Mouse (Mus musculus) v-Abl transformed pro-B cells (cell line): ENCODE data around the gene Mrps15.

Experiments
- in situ Hi-C, 2 experiments: fragments of 400-800 bp; cut with MboI; formaldehyde crosslinking; loops; one replicate each; pipeline ENCODE4 v1.15.1; 2025; ENCODE audit not compliant: unreplicated experiment in 2 of 2

Gene Mrps15

GRCm38 (mm10) chr4:126046851-126047585 lies at the start of gene Mrps15:
Gene Mrps15, plus strand, starts transcription at chr4:126046925.
- in situ Hi-C loops: no loop called here

DNA sequence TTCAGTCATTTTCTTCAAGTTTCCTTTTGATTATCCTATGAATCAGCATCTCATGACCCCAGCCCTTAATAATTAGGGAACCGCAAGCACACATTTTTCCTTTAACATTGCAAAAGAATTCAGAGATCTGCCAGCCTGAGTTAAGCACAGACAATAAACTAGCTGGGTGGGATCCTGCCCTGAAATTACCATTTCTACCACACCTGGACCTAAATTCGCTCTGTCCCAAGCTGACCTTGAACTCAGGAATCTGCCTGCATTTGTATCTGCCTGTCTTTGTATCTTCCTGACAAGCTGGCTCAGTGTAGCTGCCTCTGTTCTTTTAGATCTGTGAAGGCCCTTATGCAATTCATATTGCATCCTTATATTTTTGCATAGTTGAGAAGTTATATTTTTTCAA lies 48.9 kb upstream of the Mrps15 start:
- in situ Hi-C loops: loop anchor here in 1 of 2 experiments (25.0 kb wide), 1 partner anchor 1336 kb away; the partner anchor contains the start of gene Pou3f1

GRCm38 (mm10) chr4:126001311-126002199 lies 45.2 kb upstream of the Mrps15 start:
- in situ Hi-C loops: no loop called here

GRCm38 (mm10) chr4:126017676-126018332 lies 28.9 kb upstream of the Mrps15 start:
- in situ Hi-C loops: no loop called here

DNA sequence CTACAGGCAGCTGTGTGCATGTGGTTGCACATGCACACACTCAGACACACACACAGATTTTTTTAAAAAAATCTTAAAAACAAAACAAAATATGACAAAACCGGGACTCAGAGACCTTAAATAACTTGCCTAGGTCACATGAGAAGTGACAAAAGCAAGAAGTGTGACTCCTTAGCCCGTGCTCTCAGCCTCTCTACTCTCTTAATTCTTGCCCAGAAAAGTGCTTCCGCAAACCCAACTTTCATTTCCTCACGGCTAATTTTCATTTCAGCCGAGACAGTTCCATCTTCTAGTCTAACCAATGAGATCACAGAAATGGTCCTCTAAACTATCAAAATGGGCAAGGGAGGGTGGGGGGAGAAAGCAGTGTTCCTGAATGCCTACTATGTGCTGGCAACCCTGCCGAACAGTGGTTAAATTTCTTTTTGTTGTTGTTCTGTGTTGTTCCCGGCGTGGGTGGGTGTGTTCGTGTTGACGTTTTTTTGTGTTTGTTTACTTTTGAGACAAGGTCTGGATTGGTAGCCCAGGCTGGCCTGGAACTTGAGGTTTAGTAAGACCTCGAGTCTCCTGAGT lies 27.7 kb upstream of the Mrps15 start:
- in situ Hi-C loops: no loop called here

- in situ Hi-C loops: no loop called here
Measured at GRCm38 (mm10) chr4:126024303-126024900, 22.3 kb upstream of the Mrps15 start, which contains the start of gene Csf3r. Gene Csf3r, plus strand, starts transcription at chr4:126024550.

DNA sequence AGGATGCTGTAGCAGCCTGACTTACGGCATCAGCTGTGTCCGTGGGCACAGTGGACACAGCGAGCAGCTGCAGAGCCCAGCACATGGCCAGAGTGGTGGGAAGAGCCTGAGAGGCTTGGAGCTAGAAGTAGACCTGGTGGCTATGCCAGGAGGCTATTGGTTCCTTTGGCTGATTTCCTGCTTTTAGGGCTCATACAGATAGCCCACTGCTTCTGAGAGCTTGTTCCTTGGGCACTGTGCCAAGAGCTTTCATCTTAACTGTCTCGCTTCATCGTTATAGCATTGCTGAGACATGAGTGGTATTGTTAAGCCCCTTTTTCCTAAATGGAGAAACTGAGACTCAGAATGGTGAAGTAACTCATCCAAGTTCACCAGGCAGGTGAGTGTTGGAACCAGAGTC lies 20.9 kb upstream of the Mrps15 start:
- in situ Hi-C loops: no loop called here

- in situ Hi-C loops: no loop called here
Measured at GRCm38 (mm10) chr4:126027980-126028379, 18.7 kb upstream of the Mrps15 start.

- in situ Hi-C loops: no loop called here
Measured at GRCm38 (mm10) chr4:126029042-126029441, 17.7 kb upstream of the Mrps15 start.

DNA sequence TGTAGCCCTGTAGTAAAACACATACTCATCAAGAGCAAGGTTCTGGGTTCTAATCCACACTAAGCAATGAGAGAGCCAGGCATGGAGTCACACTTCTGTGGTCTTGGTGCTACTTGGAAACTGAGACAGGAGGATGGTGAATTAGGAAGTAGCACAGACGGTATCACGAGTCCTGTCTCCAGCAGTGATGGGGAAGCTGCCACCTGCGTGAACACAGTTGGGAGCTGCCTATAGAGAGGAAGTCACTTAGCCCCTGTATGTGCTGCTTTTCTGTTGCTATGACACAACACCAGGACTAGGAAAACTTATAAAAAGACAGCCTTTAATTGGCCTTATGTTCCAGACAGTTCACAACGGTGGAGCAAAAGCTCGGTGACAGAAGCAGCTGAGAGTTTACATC lies 16.0 kb upstream of the Mrps15 start:
- in situ Hi-C loops: no loop called here

GRCm38 (mm10) chr4:126035413-126035812 lies 11.3 kb upstream of the Mrps15 start:
- in situ Hi-C loops: no loop called here

DNA sequence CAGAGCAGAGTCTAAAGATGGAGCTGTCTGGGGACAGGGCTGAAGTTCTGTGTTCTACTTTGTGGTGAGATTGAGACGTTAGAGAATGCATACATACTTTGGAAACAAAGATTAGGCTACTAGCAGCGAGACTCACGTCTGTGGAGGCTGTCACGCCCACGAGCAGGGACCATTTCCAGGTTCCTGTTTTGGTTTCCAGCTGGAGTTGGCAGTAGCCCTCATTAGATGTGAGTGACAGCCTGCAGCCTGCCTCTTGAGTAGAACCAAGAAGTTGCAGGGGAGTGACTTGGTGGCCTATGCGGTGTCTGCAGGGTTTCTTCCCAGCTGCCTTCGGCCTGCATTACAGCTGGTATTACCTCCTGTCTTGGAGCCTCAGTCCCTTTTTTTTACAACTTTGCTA lies 4.9 kb downstream of the Mrps15 start:
- in situ Hi-C loops: no loop called here

GRCm38 (mm10) chr4:126057207-126058133 lies 10.7 kb downstream of the Mrps15 start:
- in situ Hi-C loops: no loop called here

DNA sequence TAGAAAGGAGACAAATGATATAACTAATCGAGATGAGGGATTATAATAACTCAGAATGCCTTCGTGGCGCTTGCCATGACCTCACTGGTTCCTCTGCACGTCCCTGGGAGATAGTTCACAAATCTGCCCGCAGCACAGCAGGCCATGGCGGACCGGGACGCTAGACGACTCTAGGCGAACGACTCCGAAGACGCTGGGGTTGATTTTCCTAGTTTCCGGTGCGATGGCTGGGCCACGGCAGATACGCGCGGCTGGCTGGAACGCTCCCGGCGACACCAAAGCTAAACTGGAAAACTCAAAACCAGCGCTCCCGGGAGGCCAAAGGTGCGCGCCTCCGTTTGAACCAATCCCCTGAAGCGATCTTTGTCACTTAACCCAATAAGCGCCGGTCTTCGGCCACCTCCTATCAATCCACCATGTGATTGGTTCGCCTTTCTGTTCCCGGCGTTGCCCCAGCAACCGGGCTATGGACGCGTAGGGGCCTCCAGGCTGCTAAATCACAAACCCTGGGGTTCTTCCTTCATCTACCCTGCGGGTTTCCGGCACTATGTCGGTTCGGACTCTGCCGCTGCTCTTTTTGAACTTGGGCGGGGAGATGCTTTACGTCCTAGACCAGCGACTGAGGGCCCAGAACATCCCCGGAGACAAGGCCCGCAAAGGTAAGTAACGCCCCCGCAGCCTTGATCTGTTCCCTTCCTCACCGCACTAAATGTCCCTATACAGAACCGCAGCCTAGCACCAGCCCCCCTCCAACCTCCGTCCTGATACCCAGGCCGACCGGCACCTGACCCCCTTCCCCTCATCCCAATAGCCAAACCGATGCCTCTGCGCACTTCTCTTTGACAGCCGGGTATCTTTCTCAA lies 11.6 kb downstream of the Mrps15 start, which contains the start of gene Oscp1:
Gene Oscp1 (plus strand): TSS at position 432 of the 863 bp plus-strand sequence.
- in situ Hi-C loops: no loop called here

GRCm38 (mm10) chr4:126058997-126059362 lies 12.3 kb downstream of the Mrps15 start:
- in situ Hi-C loops: no loop called here

GRCm38 (mm10) chr4:126062856-126063255 lies 16.1 kb downstream of the Mrps15 start:
- in situ Hi-C loops: no loop called here

DNA sequence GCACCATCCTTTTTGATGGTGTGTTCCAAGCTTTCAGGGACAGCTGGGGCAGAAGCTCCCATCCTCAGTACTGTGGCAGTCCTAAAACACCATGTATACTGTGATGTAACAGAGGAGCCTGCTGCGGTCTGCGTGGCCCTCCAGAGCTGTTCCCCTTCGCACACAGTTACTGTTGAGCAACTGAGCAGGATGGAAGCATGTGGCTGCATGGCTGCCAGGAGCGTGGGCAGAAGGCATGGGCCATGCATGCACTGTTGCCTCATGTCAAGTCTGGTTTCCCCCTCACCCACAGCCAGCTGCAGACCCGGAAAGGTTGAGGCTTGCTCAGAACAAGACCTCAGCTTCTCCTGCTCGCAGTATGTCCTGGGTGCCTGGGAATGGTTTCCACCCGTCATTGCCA lies 18.5 kb downstream of the Mrps15 start:
- in situ Hi-C loops: no loop called here

- in situ Hi-C loops: no loop called here
Measured at GRCm38 (mm10) chr4:126067401-126068077, 20.8 kb downstream of the Mrps15 start.
